Mouse (Mus musculus) spleen, adult 12 weeks (tissue): Measurements from ENCODE around the gene Fgg.

ENCODE experiments used
- DNase-seq: peaks from one replicate; pipeline ENCODE4 v3.0.0; 2022; ENCODE audit warnings: low spot score

Gene Fgg

GRCm38 (mm10) chr3:83007557-83007956 is at the start of gene Fgg:
Gene Fgg, plus strand, starts transcription at chr3:83007724.
- DNase-seq = no peak

DNA sequence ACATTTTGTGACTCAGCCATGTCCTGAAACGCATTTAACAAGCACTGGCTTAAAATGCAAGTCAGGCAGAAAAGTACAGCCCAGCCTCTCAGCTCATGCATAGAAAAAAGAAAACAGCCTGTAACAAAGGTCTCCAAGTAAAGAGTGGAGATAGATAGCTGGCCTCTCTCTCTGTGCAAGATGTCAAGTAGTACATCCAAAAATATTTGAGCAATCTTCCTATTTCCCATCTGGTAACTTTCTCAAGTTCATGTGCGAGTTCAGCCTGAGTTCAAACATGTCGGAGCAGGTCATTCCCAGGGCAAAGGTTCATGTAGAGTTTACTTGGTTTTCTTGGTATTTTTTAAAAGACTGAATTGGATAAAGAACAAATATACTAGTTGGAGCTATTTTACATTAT is 36.5 kb upstream of the Fgg start:
- DNase-seq = no peak

DNA sequence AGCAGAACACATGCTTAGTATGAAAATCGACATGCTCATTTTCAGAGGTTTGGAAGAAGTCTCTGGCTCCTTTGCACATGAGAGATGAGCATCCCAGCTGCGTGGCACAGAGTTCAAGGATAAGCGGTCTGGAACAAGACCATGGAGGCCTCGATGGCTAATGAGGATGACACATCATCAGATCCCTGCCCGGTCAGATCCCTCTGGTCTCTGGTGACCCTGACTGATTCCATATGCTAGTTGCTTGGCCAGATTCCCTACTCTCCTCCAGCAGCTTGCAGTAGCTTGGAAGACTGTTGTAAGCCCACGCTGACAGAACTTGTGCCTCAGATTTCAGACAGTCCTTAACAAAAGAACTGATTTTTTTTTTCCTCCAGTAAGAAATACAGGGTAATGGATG is 26.7 kb upstream of the Fgg start:
- DNase-seq = no peak

- no peak for DNase-seq
Observed at GRCm38 (mm10) chr3:82981861-82982260, 25.7 kb upstream of the Fgg start.

- no peak for DNase-seq
Observed at GRCm38 (mm10) chr3:82984840-82985239, 22.7 kb upstream of the Fgg start.

DNA sequence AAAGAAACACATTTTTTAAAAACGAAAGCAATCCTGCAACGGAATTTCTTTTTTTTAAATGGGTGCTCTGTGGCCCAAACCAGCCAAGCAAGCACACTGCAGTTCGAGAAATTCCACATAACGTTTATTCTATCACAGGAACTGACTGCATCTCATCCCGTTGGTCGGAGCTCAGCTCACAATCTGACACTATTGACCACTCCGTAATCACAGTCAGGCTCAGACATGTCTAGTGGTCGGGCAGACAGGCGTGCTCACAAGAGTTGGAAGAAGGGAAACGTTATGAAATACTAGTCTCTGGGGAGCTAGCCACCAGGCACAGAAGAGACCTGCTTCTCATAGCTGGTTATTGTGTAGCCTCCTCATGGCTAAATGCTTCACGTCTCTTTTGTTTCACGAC is 15.6 kb upstream of the Fgg start:
- no peak for DNase-seq

GRCm38 (mm10) chr3:82992956-82993355 is 14.6 kb upstream of the Fgg start:
- no peak for DNase-seq

DNA sequence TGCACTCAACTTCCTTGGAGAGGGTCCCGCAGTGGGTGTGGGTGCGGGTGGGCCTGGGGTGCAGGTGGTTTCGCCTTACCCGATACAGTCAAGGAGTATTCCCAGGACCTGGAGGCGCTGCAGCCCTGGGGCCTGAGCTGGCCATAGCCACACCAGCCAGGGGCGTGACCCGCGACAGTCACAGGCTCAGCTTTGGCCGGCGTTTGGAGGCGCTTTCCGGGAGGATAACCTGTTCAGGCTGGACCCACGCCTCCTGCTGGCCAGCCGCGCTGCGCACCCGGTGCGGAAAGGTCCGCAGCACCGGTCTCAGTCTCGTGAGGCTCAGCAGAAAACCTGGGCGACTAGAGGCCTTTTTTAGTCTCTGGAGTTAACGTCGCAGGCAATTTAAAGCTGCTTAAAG is 12.2 kb upstream of the Fgg start:
- no peak for DNase-seq

DNA sequence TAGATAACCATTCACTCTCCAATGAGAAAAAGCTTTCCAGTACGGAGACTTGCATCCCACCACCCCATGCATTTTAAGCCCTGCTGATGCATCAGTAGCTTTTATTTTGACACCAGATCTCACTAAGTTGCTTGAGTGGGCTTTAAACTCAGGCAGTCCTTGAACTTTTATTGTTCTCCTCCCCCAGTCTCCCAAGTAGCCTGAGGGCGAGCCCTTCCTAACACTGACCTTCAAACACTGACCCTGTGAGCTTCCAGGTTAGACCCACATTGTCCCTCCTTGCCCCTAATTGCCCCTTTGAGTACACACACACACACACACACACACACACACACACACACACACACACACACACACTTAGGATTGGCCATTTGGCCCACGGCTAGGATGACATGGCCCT is 10.9 kb upstream of the Fgg start:
- no peak for DNase-seq

- DNase-seq = no peak
Observed at GRCm38 (mm10) chr3:82998772-82999463, 8.6 kb upstream of the Fgg start.

DNA sequence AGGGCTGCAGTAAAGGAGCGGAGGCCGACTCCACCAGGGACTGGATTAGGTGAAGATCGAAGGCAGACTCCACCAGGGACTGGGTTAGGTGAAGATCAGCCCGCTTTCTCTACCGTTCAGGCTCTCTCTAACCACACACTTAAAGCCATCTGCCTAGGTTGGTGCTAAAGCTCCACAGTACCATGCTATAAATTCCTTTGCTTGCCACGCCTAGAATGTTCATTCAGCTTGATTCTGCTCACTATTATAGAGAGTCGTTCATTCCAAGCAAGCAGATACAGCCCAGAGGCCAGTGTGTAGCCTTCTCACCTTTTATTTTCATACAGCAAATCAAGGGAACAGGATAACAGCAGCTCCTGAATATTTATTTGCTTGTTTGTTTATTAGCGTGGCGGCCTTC is 7.5 kb upstream of the Fgg start:
- no peak for DNase-seq

DNA sequence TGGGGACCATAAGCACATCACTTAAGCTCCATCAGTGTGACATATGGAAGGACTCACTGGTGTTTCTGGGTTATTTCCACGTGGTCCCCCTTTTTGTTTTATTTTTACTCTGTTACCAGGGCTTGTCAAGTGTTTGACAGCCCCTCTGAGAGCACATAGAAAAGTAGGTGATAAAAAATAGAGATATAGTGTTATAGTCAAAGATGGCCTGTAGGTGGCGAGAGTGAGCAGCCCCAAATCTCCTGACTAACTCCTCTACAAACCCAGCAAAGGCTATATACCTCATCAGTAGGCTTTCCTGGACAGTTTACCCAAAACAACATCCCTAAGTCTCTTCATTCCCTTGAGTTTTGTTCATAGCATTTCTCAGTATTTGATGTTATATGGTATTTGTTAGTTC is 5.3 kb upstream of the Fgg start:
- DNase-seq = no peak

- no peak for DNase-seq
Observed at GRCm38 (mm10) chr3:83003068-83003467, 4.5 kb upstream of the Fgg start.

DNA sequence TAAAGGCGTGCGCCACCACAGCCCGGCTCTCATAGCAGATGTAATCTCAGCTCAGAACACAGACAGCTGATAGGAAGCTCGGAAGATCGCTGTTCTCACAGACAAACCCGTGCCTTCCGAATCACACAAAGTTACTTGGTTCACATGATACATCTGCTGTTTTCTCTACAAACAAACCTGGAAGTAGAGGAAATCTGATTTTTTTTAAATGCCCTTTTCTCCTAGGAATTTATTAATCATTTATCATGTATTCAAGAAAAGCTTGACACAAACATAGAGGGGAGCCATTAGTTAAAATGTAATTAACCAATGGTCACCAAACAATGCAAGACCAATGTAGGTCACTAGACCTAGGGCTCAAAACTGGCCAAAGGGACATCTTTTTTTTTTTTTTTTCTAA is 2.7 kb upstream of the Fgg start:
- DNase-seq = no peak

GRCm38 (mm10) chr3:83010291-83010690 is 2.8 kb downstream of the Fgg start:
- no peak for DNase-seq

- DNase-seq = no peak
Observed at GRCm38 (mm10) chr3:83011136-83011535, 3.6 kb downstream of the Fgg start.

DNA sequence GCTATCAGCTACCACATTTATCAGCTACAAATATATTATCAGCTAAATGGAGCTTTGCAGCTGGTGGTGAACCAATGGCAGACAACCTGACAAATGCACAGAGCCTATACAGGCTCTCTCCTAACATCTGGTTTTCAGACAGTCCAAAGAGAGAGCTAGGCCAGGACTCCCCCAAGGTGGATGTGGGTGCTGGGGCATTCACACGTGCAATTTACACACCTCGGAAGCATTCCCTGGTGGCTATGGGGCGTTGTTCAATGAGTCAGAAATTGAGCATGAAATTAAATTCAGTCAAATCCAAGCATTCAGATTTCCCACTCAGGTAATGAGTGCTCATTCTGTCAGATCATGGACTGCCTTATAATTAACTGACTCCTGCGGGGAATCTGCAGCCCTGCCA is 4.0 kb downstream of the Fgg start:
- DNase-seq = no peak

GRCm38 (mm10) chr3:83012636-83013035 is 5.1 kb downstream of the Fgg start:
- no peak for DNase-seq

- DNase-seq = no peak
Observed at GRCm38 (mm10) chr3:83013951-83014350, 6.4 kb downstream of the Fgg start.

DNA sequence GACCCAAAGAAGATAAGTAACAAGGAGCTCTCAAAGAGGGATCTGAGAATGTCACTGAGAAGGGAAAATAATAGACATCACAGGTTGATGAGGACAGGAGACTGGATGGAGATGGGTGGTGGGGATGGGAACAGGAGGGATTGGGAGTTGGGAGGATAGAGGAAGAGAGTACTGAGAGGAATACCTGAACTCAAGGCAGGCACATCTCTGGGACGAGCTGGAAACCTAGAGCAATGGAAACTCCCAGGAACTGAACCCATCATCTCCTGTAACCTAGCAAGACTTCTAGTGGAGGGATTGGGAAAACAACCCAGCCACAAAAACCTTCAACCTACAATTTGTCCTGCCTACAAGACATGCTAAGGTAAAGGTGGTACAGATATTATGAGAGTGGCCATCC is 8.7 kb downstream of the Fgg start:
- no peak for DNase-seq

GRCm38 (mm10) chr3:83020387-83020786 is 12.9 kb downstream of the Fgg start:
- DNase-seq = no peak

DNA sequence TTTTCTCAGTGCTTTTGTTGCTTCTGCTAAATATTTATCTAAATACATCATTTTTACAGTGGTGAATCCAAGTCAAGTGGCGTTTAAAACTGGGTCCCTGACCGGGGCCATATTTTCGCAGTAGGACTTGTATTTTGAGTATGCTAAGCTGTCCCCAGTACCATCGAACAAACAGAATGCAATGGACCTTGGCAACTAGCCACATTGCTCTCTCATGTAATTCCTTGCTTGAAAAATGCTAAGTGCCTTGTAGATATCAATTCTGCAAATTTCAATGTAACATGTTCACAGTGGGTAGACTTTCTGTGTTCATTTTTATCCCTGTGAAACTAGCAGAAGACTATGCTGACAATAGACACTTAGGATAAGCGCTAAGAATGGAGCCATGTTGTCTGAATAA is 13.7 kb downstream of the Fgg start:
- DNase-seq = no peak

GRCm38 (mm10) chr3:83025036-83025435 is 17.5 kb downstream of the Fgg start:
- DNase-seq = no peak

- DNase-seq = no peak
Observed at GRCm38 (mm10) chr3:83025475-83026301, 18.2 kb downstream of the Fgg start, which contains the start of gene Fga. Gene Fga, plus strand, starts transcription at chr3:83026076.
